15 mouse cellular contexts compared by ENCODE assay signal in the genomic region with DNA sequence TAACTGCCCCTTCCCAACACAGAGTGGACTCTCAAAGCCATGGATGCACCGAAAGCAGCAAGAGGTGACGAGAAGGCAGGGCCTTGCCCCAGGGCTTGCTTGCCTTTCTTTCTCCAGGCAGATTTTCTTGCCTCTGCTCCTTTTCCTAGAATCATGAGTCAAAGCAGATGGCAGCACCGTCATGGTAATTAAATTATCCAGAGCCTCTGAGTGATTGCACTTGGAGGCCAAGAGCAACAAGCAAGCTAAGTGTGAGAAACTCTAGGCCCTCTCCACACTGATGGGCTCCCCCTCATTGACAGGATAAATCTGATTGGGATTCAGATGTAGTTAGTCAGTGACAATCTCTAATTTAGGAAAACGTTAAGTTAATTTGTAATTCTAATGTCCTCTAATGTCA.
A peak's percentile ranks its signal among the peaks of the same experiment; 100 is the strongest.
DNase-seq lines count a peak whose midpoint lies in the region; ATAC-seq lines count a peak whose summit lies in the region.
"Had no signal": no experiment of that assay in that cellular context is flagged by ENCODE, and none has a peak within 500 bp of the region (broad histone marks: within the 10 kb centered on the region; RNA-seq: fewer than 3 reads in every experiment).

No protein-coding gene starts in this region.

- H3K9me3 ChIP-seq in hindbrain, embryonic 11.5 days (ENCODE audit: control insufficient read depth, low read length), result no peaks in the 10 kb centered on the region
- no peaks in the 10 kb centered on the region for H3K9me3 ChIP-seq in hindbrain, embryonic 10.5 days
- no peaks in the 10 kb centered on the region for H3K9me3 ChIP-seq in midbrain, embryonic 10.5 days (replicated peaks)
- no peaks in the 10 kb centered on the region for H3K9me3 ChIP-seq in midbrain, embryonic 13.5 days
- H3K9me3 ChIP-seq in forebrain, embryonic 14.5 days (replicated peaks; ENCODE audit: control insufficient read depth, low read length), result no peaks in the 10 kb centered on the region
- H3K9me3 ChIP-seq: heart, embryonic 12.5 days; limb, embryonic 15.5 days had no signal

- peak; percentile 42 for DNase-seq in hindbrain, embryonic 11.5 days (ENCODE audit: low spot score)
- DNase-seq in hindbrain, embryonic 10.5 days (ENCODE audit: low spot score), result no peak
- no peak for DNase-seq in midbrain, embryonic 10.5 days (ENCODE audit: low spot score)
- DNase-seq in embryo, embryonic 10 days (ENCODE audit: low spot score), result peak; percentile 43
- peak; percentile 74 for DNase-seq in forebrain, embryonic 14.5 days (ENCODE audit: low spot score)
- no peak for DNase-seq in thymus, postnatal 25 days
- no peak for DNase-seq in cerebellum, adult 8-10 months
- DNase-seq: adrenal gland, adult 8-10 months; gastrocnemius, postnatal 36 days; liver, postnatal 0 days; lung, postnatal 36 days had no signal

- no peak for ATAC-seq in hindbrain, embryonic 11.5 days (ENCODE audit: low FRiP score)
- no peak for ATAC-seq in midbrain, embryonic 13.5 days
- ATAC-seq in forebrain, embryonic 14.5 days, result peak; percentile 65; the same call in 1 of the 2 replicates
- ATAC-seq: intestine, postnatal 0 days; liver, postnatal 0 days had no signal

- no peak overlapping the region for H3K27ac ChIP-seq in hindbrain, embryonic 11.5 days (ENCODE audit: low read depth, low read length)
- no peak overlapping the region for H3K27ac ChIP-seq in hindbrain, embryonic 10.5 days
- peak overlapping the region; percentile 10; the same call in 1 of the 2 replicates for H3K27ac ChIP-seq in midbrain, embryonic 10.5 days (replicated peaks)
- no peak overlapping the region for H3K27ac ChIP-seq in midbrain, embryonic 13.5 days
- no peak overlapping the region for H3K27ac ChIP-seq in forebrain, embryonic 14.5 days (ENCODE audit: low read depth, low read length)
- H3K27ac ChIP-seq: limb, embryonic 15.5 days had no signal

- no peak overlapping the region for H3K4me2 ChIP-seq in hindbrain, embryonic 11.5 days (replicated peaks; ENCODE audit: low read depth, low read length)
- no peak overlapping the region for H3K4me2 ChIP-seq in midbrain, embryonic 13.5 days (replicated peaks)
- no peak overlapping the region for H3K4me2 ChIP-seq in forebrain, embryonic 14.5 days (ENCODE audit: low read length)
- H3K4me2 ChIP-seq: heart, embryonic 12.5 days; limb, embryonic 15.5 days had no signal

- H3K27me3 ChIP-seq in hindbrain, embryonic 11.5 days (ENCODE audit: control insufficient read depth, insufficient read depth, low read length), result no peaks in the 10 kb centered on the region
- H3K27me3 ChIP-seq in hindbrain, embryonic 10.5 days (ENCODE audit: insufficient read depth, poor library complexity, severe bottlenecking), result 0 out of 2 replicates have a peak, but pooled peaks cover 2% of the 10 kb centered on the region
- H3K27me3 ChIP-seq in midbrain, embryonic 10.5 days (ENCODE audit: low read depth, poor library complexity, severe bottlenecking), result no peaks in the 10 kb centered on the region
- H3K27me3 ChIP-seq in midbrain, embryonic 13.5 days, result no peaks in the 10 kb centered on the region
- no peaks in the 10 kb centered on the region for H3K27me3 ChIP-seq in forebrain, embryonic 14.5 days (replicated peaks; ENCODE audit: control insufficient read depth, insufficient read depth, low read length)
- H3K27me3 ChIP-seq: heart, embryonic 12.5 days; limb, embryonic 15.5 days had no signal

- H3K4me3 ChIP-seq in hindbrain, embryonic 11.5 days (ENCODE audit: low read depth, low read length), result no peak overlapping the region
- no peak overlapping the region for H3K4me3 ChIP-seq in hindbrain, embryonic 10.5 days
- H3K4me3 ChIP-seq in midbrain, embryonic 10.5 days, result no peak overlapping the region
- no peak overlapping the region for H3K4me3 ChIP-seq in midbrain, embryonic 13.5 days (replicated peaks)
- no peak overlapping the region for H3K4me3 ChIP-seq in forebrain, embryonic 14.5 days (ENCODE audit: low read depth, low read length)
- H3K4me3 ChIP-seq: heart, embryonic 12.5 days; limb, embryonic 15.5 days had no signal

- H3K4me1 ChIP-seq in hindbrain, embryonic 11.5 days (replicated peaks; ENCODE audit: control insufficient read depth, insufficient read depth, low read length), result no peaks in the 10 kb centered on the region
- H3K4me1 ChIP-seq in hindbrain, embryonic 10.5 days (replicated peaks), result peaks cover 37% of the 10 kb centered on the region
- H3K4me1 ChIP-seq in midbrain, embryonic 10.5 days, result peaks cover 31% of the 10 kb centered on the region
- H3K4me1 ChIP-seq in midbrain, embryonic 13.5 days (replicated peaks), result peaks cover 26% of the 10 kb centered on the region
- peaks cover 7% of the 10 kb centered on the region; the same call in 1 of the 2 replicates for H3K4me1 ChIP-seq in forebrain, embryonic 14.5 days (ENCODE audit: control insufficient read depth, insufficient read depth, low read length)
- H3K4me1 ChIP-seq: limb, embryonic 15.5 days had no signal

- 48% methylated on average over 4 of the region's 4 CpGs for WGBS in hindbrain, embryonic 11.5 days
- 54% methylated on average over 4 of the region's 4 CpGs for WGBS in hindbrain, embryonic 10.5 days
- 56% methylated on average over 4 of the region's 4 CpGs for WGBS in midbrain, embryonic 10.5 days
- 22% methylated on average over 4 of the region's 4 CpGs for WGBS in midbrain, embryonic 13.5 days
- WGBS in forebrain, embryonic 14.5 days, result 47% methylated on average over 4 of the region's 4 CpGs

- no peaks in the 10 kb centered on the region for H3K36me3 ChIP-seq in hindbrain, embryonic 11.5 days (ENCODE audit: control insufficient read depth, insufficient read depth, low read length)
- H3K36me3 ChIP-seq in hindbrain, embryonic 10.5 days, result no peaks in the 10 kb centered on the region
- no peaks in the 10 kb centered on the region for H3K36me3 ChIP-seq in midbrain, embryonic 10.5 days
- H3K36me3 ChIP-seq in midbrain, embryonic 13.5 days, result no peaks in the 10 kb centered on the region
- no peaks in the 10 kb centered on the region for H3K36me3 ChIP-seq in forebrain, embryonic 14.5 days (ENCODE audit: control insufficient read depth, insufficient read depth, low read length)
- H3K36me3 ChIP-seq: heart, embryonic 12.5 days; limb, embryonic 15.5 days had no signal

- no peak overlapping the region for H3K9ac ChIP-seq in hindbrain, embryonic 11.5 days (ENCODE audit: low read depth, low read length)
- no peak overlapping the region for H3K9ac ChIP-seq in midbrain, embryonic 13.5 days (replicated peaks)
- H3K9ac ChIP-seq in forebrain, embryonic 14.5 days (ENCODE audit: low read length), result no peak overlapping the region
- H3K9ac ChIP-seq: heart, embryonic 12.5 days; limb, embryonic 15.5 days; liver, postnatal 0 days had no signal

Comparison
In these comparisons a context has a peak if more than half of its experiments do, and no peak if none do; other contexts are left out.
1. DNase-seq: peak in hindbrain, embryonic 11.5 days (single experiment), embryo, embryonic 10 days (single experiment) and forebrain, embryonic 14.5 days (single experiment); none in hindbrain, embryonic 10.5 days (single experiment), midbrain, embryonic 10.5 days (single experiment), thymus, postnatal 25 days (single experiment) and cerebellum, adult 8-10 months (single experiment).